Mouse (Mus musculus) cerebellum, postnatal 14 days (tissue): ENCODE results near the gene Ugt1a9.
"Not testable (repeated sequence)": the region's sequence is repeated elsewhere in the genome, so short reads cannot be mapped to it uniquely, and the experiment has no call there.

Experiments used
- DNase-seq, 2 experiments: peaks; one replicate each; pipeline ENCODE4 v3.0.0; 2021; ENCODE audit warnings: mixed read lengths in 2 of 2

Gene Ugt1a9

DNA sequence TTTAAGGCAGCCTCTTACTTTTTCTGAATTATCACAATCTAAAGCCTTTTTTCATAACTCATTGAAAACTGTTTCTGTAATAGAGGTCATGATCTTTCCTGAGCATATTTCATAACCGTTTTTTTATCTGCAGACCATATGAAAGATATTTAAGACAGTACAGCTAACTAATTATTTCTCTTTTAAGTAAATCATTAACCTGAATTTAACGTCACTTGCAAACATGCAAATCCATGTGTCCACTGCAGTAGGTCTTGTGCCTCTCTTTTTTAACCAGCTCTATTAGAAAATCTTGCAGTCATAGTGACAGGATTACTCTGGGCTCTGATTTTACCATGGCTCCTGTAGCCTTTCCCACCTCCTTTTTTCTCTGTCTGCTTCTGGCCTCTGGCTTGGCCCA lies at the start of gene Ugt1a9:
Gene Ugt1a9, plus strand, starts transcription at position 306 of the 400 bp plus-strand sequence.
- DNase-seq = no peak

DNA sequence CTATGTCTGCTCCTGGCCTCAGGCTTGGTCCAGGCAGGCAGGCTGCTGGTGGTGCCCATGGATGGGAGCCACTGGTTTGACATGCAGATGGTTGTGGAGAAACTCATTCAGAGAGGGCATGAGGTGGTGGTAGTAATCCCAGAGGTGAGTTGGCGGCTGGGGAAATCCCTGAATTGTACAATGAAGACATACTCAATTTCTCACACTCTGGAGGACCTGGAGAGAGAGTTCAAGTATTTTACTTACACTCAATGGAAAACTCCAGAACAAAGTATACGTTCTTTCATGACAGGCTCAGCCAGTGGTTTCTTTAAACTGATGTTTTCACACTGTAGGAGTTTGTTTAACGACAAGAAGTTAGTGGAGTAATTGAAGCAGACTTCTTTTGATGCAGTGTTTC lies 45.4 kb upstream of the Ugt1a9 start:
- DNase-seq = not testable (repeated sequence)

DNA sequence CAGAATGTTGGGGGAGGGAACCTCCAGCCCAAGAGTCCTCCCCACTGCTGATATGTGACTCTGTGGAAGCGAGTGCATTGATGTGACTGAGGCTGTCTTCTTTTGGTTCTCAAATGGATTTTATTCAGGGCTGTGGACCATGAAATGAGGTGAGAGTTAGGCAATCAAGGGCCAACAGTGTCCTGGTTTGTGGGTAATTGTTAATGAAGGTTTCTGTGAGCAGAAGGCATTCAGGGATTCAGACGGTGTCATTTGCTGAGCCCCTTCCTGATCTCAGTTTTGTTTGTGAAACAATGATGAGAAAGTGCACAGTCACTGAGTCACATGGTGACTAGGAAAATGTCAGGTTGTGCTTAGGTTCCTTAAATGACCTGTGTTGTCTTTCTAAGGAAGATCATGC lies 27.6 kb upstream of the Ugt1a9 start:
- not testable (repeated sequence) for DNase-seq

DNA sequence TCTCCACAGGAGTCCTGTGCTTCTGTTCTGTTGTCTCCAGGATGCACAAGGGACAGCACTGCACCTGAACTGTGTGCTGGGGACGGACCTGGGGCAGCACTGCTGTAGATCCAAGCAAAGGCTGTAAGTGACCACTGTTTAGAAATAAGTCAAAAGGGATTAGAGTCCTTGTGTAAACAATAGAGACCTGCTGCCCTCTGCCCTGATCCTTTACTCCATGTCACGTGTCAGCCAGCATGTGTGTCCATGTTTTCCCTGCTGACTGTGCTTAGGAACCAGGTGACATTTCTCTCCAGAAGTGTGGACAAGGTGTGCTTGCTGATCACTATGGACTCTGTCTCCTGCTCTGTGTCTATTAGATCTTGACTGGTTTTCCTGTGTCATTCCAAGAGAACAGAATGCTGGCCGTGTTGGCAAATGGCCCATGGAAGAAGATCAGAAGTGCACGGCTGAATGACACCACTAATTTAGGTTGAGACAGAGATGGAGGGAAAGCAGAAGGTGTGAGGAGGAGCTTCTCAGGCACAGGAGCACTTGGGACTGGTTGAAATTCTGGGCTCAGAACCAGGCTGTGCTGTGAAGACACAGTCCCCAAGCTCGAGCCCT lies 25.7 kb upstream of the Ugt1a9 start:
- peak; percentile 68 to 73 for DNase-seq

DNA sequence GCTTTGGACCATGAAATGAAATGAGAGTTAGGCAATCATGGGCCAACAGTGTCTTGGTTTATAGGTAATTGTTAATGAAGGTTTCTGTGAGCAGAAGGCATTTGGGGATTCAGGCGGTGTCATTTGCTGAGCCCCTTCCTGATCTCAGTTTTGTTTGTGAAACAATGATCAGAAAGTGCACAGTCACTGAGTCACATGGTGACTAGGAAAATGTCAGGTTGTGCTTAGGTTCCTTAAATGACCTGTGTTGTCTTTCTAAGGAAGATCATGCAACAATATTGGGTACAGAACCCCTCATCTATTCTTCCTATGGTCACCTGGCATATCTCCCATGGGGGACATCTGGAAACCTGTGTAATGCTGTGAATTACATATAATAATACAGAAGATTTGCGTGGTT lies 23.2 kb upstream of the Ugt1a9 start:
- DNase-seq = not testable (repeated sequence)

DNA sequence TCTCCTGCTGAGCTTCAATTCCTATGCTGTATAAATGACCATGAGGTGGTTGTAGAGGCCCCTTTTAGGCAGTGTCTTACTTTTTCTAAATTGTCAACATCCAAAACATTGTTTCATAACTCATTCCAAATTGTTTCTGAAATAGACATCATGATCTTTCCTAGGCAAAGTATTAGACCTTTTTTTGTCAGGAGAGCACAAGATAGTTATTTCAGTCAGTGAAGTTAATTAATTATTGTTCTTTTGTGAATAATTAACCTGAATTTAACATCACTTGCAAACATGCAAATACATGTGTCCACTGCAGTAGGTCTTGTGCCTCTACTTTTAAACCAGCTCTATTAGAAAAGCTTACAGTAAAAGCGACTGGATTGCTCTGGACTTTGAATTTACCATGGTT lies 15.5 kb upstream of the Ugt1a9 start, which contains the start of gene Ugt1a10:
Gene Ugt1a10, plus strand, starts transcription at position 301 of the 400 bp plus-strand sequence.
- no peak for DNase-seq

DNA sequence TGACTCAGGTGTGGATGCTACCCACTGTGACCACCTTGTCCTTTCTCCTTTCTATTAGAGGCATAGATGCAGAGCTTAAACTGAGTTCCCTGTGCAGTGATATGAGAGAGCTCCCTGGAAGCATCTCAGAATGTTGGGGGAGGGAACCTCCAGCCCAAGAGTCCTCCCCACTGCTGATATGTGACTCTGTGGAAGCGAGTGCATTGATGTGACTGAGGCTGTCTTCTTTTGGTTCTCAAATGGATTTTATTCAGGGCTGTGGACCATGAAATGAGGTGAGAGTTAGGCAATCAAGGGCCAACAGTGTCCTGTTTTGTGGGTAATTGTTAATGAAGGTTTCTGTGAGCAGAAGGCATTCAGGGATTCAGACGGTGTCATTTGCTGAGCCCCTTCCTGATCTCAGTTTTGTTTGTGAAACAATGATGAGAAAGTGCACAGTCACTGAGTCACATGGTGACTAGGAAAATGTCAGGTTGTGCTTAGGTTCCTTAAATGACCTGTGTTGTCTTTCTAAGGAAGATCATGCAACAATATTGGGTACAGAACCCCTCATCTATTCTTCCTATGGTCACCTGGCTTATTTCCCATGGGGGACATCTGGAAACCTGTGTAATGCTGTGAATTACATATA lies 4.0 kb upstream of the Ugt1a9 start:
- DNase-seq = not testable (repeated sequence)

DNA sequence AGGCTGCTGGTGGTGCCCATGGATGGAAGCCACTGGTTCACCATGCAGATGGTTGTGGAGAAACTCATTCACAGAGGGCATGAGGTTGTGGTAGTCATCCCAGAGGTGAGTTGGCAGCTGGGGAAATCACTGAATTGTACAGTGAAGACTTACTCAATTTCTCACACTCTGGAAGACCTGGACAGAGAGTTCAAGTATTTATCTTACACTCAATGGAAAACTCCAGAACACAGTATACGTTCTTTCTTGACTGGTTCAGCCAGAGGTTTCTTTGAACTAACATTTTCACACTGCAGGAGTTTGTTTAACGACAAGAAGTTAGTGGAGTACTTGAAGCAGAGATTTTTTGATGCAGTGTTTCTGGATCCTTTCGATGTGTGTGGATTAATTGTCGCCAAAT lies 302 bp downstream of the Ugt1a9 start:
- DNase-seq = no peak

DNA sequence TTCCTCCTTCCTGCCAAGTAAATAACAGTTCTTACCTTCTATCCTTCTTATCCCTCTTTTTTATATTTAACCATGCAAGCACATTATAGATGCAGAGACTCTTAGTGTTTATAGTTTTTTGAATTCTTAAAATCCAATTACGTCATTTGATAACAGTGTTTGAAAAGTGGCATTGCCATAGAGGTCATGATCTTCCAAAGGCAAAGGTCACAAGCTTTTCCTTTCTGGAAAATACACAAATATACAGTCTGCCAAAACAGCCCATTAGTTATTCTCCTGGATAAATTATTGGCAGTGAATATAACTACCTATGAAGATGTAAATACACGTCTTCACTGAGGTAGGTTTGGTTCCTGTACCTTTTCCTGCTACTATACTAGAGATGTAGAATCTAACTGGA lies 3.9 kb downstream of the Ugt1a9 start:
- DNase-seq = no peak

DNA sequence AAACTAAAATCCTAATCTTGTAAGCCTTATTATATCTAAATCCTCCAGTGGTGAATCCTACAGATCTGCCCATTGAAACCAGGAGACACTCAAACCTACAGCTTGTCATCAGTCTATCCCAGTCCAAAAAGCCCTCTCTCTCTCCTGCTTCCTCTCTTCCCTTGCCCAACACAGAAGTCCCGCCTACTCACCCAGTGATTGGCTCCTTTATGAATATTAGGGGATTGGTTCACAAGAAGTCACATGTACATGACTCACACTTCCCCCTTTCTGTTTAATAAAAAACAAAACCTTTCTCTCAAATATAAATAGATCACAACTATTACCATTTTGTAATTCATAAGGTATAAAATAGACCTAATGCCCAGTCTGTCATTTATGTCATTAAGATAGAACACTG lies 6.5 kb downstream of the Ugt1a9 start:
- no peak for DNase-seq

DNA sequence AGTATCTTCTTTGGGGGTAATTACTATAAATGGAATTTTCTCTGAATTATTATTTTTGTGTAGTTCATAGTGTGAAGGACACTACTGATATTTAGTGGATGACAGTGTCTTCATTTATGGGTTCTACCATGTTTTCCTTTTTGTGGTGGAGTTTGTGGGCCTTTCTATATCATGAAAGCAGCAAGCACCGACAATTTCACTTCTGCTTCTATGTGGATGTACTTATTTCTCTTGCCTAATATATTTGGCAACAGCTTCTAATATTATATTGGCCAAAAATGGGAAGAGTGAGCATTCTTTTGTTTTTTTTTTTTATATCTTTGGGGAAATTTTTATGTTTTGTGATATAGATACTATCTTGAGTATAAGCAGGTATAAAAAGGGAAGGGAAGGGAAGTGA lies 11.1 kb downstream of the Ugt1a9 start:
- no peak for DNase-seq

DNA sequence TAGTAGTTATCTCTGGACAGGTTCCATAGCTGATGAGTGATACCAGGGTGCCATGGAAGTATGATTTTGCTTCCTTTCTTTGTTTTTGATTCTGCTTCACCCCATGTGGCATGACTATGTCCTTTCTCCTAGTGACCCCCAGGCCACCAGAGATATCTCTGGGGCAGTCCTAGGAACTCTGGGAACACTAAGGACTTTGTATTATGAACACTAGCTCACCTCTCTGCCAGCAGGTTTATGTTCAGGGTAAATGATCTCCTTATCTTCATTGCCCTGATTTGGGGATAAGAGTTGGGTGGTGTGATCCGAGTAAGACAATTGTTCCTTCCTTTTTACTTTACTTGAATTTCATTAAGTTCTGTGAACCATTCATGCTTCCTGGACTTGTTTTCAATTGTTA lies 15.5 kb downstream of the Ugt1a9 start:
- no peak for DNase-seq

DNA sequence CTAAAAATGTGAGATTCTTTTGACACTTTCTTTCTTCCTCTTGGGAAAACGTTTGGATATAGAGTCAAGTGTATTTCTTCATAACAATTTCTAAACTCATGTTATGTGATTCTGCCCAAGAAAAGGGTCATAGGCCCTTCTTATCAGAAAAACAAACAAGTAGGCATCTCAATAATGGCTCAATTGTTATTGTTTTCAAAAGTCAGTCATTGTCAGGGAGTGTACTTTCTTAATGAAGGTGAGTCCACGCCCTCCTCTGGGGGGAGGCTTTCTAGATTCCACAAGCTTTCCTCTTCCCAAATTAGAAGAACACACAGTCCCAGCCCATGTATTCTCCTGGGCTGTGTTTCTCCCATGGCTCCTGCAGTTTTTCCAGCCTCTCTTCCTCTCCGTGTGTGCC lies 16.9 kb downstream of the Ugt1a9 start, which contains the start of gene Ugt1a8:
Gene Ugt1a8, plus strand, starts transcription at position 301 of the 400 bp plus-strand sequence.
- DNase-seq = no peak

DNA sequence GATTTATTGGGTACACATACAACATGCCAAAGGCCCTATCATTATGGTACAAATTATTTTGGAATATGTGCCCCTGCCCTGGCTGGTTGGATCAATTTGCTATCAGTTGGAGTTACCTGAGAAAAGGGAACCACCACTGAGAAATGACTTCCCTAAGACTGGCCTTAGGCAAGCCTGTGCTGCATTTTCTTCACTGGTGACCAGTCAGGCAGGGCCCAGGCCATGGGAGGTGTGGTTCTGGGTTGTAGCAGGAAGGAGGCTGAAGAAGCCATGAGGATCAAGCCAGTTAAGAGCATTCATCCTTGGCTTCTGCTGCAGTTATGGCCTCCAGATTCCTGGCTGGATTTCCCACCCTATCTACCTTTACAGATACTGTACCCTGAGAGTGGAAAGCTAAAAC lies 21.7 kb downstream of the Ugt1a9 start:
- DNase-seq = no peak

DNA sequence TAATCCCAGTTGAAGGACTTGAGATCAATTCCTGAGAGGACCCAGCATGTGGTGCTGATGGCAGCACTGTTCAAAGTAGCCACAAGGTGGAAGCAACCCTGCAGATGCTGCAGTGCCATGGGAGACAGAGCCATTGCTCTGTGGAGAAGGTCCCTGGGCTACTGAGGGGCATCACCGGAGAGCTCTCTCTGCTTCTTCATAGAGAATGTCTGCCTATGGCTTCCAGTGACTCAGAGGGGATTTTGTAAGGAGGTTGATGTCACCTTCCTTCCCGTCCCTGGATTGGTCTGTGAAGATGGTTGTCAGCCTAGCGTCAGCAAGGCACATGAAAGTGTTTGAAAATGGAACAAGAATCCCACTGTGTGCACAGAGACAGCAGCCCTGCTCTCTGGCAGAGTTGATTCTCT lies 23.7 kb downstream of the Ugt1a9 start:
- not testable (repeated sequence) for DNase-seq

DNA sequence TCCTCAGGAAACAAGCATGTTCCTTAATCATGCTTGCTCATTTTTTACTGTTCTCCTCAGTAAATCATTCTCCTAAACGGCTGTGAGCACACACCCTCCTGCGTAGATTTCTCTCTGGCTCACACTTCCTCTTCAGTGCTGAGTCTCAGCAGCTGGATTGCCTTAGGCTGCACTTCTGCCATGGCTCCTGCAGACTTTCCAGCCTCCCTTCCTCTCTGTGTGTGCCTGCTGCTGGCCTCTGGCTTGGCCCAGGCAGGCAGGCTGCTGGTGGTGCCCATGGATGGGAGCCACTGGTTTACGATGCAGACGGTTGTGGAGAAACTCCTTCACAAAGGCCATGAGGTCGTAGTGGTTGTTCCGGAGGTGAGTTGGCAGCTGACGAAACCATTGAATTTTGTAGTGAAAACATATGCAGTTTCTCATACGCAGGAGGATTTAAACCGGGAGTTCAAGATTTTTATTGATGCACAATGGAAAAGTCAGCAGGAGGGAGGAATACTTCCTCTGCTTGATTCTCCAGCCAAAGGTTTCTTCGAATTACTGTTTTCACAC lies 24.4 kb downstream of the Ugt1a9 start, which contains the start of gene Ugt1a7c:
Gene Ugt1a7c, plus strand, starts transcription at position 122 of the 552 bp plus-strand sequence.
- DNase-seq = no peak

DNA sequence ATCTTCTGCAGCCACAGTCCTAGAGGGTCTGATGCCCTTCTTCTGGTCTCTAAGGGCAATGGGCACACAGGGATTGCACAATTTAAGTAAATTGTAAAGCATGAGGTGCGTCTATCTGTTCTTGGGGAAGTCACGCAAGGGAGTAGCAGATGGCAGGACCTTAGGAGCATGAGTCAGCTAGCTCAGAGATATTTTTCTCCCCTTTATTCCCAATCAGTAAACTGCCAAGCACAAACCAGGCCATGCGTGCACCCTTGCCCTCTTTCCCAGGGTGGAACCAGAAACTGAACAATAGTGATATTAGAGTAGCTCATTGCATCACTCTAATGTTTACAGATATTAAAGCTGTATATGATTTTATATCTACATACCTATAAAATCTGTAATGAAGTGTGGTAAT lies 27.9 kb downstream of the Ugt1a9 start:
- DNase-seq = not testable (repeated sequence)

DNA sequence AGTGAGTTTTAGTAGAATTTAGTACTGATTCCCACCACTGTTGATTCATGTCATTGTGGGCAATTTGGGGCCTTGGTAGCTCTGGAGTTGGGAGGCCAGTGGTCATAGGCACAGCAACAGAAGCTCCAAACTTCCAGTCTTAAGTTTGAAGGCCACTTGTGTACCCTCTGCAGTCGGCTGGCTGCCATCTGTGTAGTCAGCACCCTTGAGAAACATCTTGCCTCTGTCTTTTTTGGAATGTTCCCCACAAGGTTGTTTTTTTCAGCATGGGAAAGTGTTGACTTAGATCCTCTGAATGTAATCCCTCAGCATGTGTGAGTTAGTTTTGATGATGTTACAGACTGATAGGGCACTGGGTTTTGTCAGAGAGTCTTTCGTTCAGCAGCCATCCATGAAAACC lies 29.1 kb downstream of the Ugt1a9 start:
- DNase-seq = not testable (repeated sequence)

DNA sequence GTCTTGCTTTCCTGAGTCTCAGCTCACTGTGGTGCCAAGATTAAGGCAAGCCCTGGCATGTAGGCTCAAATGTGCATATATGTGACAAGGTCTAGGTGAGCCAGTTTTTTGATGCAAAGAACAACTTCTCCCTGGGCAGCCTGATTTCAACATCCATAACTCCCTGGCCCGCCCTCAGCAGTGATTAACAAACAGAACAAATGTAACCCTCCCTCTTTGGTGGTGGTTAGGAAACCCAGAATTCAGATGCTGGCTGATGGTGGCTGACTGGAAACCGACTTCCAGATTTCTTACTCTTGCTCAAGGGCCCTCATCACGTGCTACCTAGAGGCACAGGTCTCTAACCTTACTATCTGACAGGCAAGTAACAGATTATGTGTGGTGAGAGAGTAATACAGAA lies 32.4 kb downstream of the Ugt1a9 start, which contains the start of gene Ugt1a6b:
Gene Ugt1a6b, plus strand, starts transcription at position 234 of the 400 bp plus-strand sequence.
- not testable (repeated sequence) for DNase-seq

DNA sequence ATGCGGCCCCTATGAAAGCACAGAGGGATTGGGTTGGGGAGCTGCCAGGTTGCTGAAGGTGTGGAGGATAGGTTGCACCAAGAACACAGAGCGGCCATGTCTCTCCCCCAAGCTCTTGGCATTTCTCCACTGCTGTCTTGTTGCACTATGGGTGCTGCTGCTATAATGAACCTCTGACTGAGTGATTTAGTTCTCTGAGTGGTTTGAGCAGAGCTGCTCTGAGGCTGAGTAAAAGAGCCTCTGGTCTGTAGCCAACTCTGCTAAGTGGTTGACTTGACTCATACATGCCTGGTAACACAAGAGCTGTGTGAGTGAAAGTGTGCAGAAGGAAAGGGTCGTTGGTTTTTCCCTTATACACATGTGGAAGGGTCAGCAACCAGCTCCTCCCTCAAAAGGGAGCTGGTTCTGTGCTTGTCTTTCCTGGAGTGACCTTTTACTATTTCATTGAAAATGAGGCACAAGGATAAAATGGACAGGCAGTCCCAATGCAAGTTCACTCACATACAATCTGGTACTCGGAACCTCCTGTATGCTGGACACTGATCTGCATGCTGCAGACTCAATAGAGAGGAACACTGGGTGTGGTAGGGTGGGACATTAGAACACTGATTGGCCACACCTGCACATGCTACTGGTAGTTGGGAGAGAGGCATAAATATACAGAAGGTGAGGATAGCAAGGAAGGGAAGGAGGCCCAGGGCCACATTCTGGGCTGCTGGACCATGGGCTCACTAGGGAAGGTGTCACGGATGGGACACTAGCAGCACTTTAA lies 33.3 kb downstream of the Ugt1a9 start:
- not testable (repeated sequence) for DNase-seq

DNA sequence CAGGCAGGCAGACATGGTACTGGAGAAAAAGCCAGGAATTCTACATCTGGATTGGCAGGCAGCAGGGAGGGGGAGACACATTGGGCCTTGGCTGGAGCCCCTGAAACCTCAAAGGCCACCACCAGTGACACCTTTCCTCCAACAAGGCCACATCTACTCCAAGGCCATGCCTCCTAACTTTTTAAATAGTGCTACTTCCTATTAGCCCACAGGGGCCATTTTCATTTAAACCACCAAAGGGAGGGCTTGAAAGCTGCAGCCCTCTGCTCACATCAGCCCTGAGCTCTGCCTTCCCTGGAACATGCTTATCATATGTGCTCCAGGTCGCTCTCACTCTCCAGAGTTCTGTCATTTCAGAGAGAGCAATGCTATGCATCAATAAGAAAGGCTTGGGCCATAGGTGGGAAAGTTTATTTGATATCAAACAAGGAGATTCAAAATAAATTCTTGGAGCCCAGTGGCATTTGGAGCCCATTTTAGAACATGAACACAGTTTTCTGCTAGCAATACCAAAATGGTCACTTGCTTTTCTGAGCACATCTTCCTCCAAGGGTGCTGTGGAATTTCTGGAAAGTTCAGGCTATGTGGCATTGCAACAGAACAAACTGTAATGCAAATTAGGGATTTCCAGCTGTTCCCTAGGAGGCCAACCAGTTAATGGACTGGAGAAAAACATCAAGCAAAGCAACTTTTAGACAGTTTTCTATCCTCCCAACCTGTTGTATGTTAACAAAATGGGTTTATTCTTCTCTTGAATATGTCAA lies 34.2 kb downstream of the Ugt1a9 start:
- no peak for DNase-seq

DNA sequence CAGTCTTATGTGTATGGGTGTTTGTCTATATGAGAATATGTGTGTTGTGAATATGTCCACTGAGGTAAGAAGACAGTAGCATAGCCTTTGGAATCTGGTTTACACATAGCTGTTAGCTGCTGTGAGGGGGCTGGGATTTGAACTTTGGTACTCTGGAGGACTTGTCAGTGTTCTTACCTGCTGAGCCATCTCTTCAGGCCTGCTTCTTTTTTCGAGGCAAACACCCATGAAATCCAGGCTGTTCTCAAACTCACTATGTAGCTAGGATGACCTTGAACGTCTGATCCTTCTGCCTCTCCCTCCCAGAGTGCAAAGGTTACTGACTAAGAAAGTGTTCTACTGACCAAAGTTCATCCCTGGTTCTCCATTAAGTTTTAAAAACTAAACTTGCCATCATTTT lies 35.1 kb downstream of the Ugt1a9 start:
- DNase-seq = no peak
